Mouse (Mus musculus): ENCODE measurements at regions not wholly inside any gene's neighbourhood (a gene's known extent, or its start where the extent isn't known, plus 50 kb on each side); places are given as distances from the start of the nearest gene placed in this dataset.
A peak's percentile ranks its signal among the peaks of the same experiment; 100 is the strongest.

DNA sequence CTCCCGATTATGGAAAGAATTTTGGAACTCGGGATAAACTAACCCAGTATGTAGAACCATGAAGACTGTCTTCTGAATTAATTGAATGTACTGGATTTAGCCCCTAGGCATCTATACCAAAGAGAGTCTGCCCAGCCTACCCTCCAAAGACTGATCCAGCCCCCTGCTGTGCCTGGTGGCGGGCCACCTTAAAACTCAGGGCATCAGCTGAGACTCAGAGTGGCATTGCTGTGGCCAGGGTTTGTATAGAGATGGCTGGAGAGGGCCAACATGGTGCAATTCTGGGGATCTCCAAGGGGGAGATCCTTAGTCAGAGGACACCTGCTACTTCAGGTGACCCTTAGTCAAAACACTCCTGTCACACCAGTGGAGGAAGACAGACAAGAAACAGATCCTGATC, 58.6 kb upstream of the Ppara start:
- Histone ChIP-seq H3K4me1 (ENCODE audit: insufficient read depth, low read depth, low read length) (peaks cover 21% of the 10 kb centered on the region; the same call in 1 of the 2 replicates), H3K4me3 (ENCODE audit: low read depth, low read length) (no peak overlapping the region), H3K9me3 (ENCODE audit: low read length) (no peaks in the 10 kb centered on the region), H3K27me3 (replicated peaks; ENCODE audit: insufficient read depth, low read length) (no peaks in the 10 kb centered on the region), H3K36me3 (ENCODE audit: insufficient read depth, low read length) (no peaks in the 10 kb centered on the region), H3K9ac (replicated peaks; ENCODE audit: low read depth) (no peak overlapping the region), H3K27ac (ENCODE audit: low read length) (no peak overlapping the region), H3K4me2 (replicated peaks; ENCODE audit: low read depth, low read length) (no peak overlapping the region)
- 66% methylated on average over 3 of the region's 3 CpGs for WGBS
- no peak for TF ChIP-seq CTCF (IDR thresholded peaks at IDR 0.05)
- no peak for TF ChIP-seq EP300 (IDR thresholded peaks at IDR 0.05)
- DNase-seq (ENCODE audit: low spot score) (no peak), ATAC-seq (no peak)

DNA sequence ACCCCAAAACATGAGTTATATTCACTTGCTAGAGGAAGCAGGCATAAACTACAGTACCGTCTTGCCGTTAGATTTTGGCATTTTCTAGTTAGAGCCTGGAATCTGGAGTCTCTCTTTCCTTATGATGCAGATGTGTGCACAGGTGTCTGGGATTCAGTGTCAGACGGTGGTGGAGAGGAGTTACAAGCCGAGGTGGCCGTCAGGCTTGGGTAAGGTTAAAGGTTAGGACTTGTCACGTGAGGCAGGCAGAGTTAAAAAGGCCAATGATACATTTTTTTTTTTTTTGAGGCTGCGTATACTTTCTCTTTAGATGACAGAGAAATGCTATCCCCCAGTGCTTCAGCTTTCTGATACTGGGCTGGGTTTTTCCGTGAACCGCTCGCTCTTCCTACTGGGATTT, 57.9 kb upstream of the Ppara start:
- TF ChIP-seq CTCF (IDR thresholded peaks at IDR 0.05): no peak
- no peak for TF ChIP-seq EP300 (IDR thresholded peaks at IDR 0.05)
- no peaks in the 10 kb centered on the region for H3K27me3 ChIP-seq (replicated peaks; ENCODE audit: insufficient read depth, low read length)
- no peak for ATAC-seq
- H3K4me2 ChIP-seq (replicated peaks; ENCODE audit: low read depth, low read length): no peak overlapping the region
- DNase-seq (ENCODE audit: low spot score): no peak
- WGBS: 70% methylated on average over 10 of the region's 10 CpGs
- H3K27ac ChIP-seq (ENCODE audit: low read length): no peak overlapping the region
- H3K4me3 ChIP-seq (ENCODE audit: low read depth, low read length): no peak overlapping the region
- peaks cover 21% of the 10 kb centered on the region; the same call in 1 of the 2 replicates for H3K4me1 ChIP-seq (ENCODE audit: insufficient read depth, low read depth, low read length)
- no peaks in the 10 kb centered on the region for H3K36me3 ChIP-seq (ENCODE audit: insufficient read depth, low read length)
- no peak overlapping the region for H3K9ac ChIP-seq (replicated peaks; ENCODE audit: low read depth)
- no peaks in the 10 kb centered on the region for H3K9me3 ChIP-seq (ENCODE audit: low read length)

- H3K9me3 ChIP-seq (ENCODE audit: low read length): no peaks in the 10 kb centered on the region
- no peak overlapping the region for H3K27ac ChIP-seq (ENCODE audit: low read length)
- TF ChIP-seq EP300 (IDR thresholded peaks at IDR 0.05): no peak
- no peak for TF ChIP-seq CTCF (IDR thresholded peaks at IDR 0.05)
- no peak overlapping the region for H3K4me2 ChIP-seq (replicated peaks; ENCODE audit: low read depth, low read length)
- no peak for ATAC-seq
- no peaks in the 10 kb centered on the region for H3K36me3 ChIP-seq (ENCODE audit: insufficient read depth, low read length)
- no peak overlapping the region for H3K9ac ChIP-seq (replicated peaks; ENCODE audit: low read depth)
- no peaks in the 10 kb centered on the region for H3K27me3 ChIP-seq (replicated peaks; ENCODE audit: insufficient read depth, low read length)
- DNase-seq (ENCODE audit: low spot score): no peak
- 82% methylated on average over 6 of the region's 6 CpGs for WGBS
- H3K4me3 ChIP-seq (ENCODE audit: low read depth, low read length): no peak overlapping the region
- peaks cover 21% of the 10 kb centered on the region; the same call in 1 of the 2 replicates for H3K4me1 ChIP-seq (ENCODE audit: insufficient read depth, low read depth, low read length)
These were observed 57.4 kb upstream of the Ppara start for GRCm38 (mm10) chr15:85677381-85677780.

- no peaks in the 10 kb centered on the region for H3K27me3 ChIP-seq (replicated peaks; ENCODE audit: insufficient read depth, low read length)
- WGBS: 69% methylated on average over 10 of the region's 10 CpGs
- TF ChIP-seq CTCF (IDR thresholded peaks at IDR 0.05): no peak
- no peak for TF ChIP-seq EP300 (IDR thresholded peaks at IDR 0.05)
- no peaks in the 10 kb centered on the region for H3K36me3 ChIP-seq (ENCODE audit: insufficient read depth, low read length)
- H3K4me3 ChIP-seq (ENCODE audit: low read depth, low read length): no peak overlapping the region
- peak overlapping the region; percentile 26; the same call in 1 of the 2 replicates for H3K27ac ChIP-seq (ENCODE audit: low read length)
- peaks cover 21% of the 10 kb centered on the region; the same call in 1 of the 2 replicates for H3K4me1 ChIP-seq (ENCODE audit: insufficient read depth, low read depth, low read length)
- no peak for DNase-seq (ENCODE audit: low spot score)
- H3K4me2 ChIP-seq (replicated peaks; ENCODE audit: low read depth, low read length): no peak overlapping the region
- H3K9ac ChIP-seq (replicated peaks; ENCODE audit: low read depth): no peak overlapping the region
- ATAC-seq: 0 out of 2 replicates have a peak, but pooled peaks have one; percentile 18
- H3K9me3 ChIP-seq (ENCODE audit: low read length): no peaks in the 10 kb centered on the region
These were observed 56.9 kb upstream of the Ppara start for GRCm38 (mm10) chr15:85677855-85678254.

DNA sequence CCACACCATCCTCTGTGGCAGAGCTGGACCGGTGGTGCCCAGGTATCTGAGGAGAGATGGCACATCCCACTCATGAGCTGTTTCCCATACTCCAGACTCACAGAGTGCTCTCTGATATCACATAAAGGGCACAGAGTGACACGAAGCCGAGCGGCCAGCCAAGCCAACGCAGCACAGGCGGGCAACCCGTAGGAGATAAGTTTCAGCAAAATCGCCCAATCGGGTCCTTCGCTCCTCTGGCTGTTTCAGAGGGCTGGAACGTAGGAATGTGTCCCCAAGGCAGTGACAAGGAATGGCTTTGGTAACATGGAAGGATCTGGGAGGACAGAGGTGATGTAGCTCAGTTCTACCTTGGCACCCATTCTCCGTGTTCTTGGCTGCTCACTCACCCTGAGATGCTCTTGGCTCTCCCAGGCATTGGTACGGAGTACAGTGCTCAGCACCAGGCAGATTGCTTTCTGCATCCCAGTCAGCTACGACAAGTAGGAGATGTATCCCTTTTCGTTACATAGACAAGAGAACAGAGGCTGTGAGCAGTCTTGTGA, 56.4 kb upstream of the Ppara start:
- 79% methylated on average over 15 of the region's 15 CpGs for WGBS
- no peak overlapping the region for H3K4me2 ChIP-seq (replicated peaks; ENCODE audit: low read depth, low read length)
- H3K27ac ChIP-seq (ENCODE audit: low read length): peak overlapping the region; percentile 26; the same call in 1 of the 2 replicates
- H3K36me3 ChIP-seq (ENCODE audit: insufficient read depth, low read length): 0 out of 2 replicates have a peak, but pooled peaks cover 2% of the 10 kb centered on the region
- no peak for DNase-seq (ENCODE audit: low spot score)
- no peaks in the 10 kb centered on the region for H3K9me3 ChIP-seq (ENCODE audit: low read length)
- H3K4me1 ChIP-seq (ENCODE audit: insufficient read depth, low read depth, low read length): peaks cover 19% of the 10 kb centered on the region; the same call in 1 of the 2 replicates
- TF ChIP-seq CTCF (IDR thresholded peaks at IDR 0.05): no peak
- no peak for TF ChIP-seq EP300 (IDR thresholded peaks at IDR 0.05)
- no peaks in the 10 kb centered on the region for H3K27me3 ChIP-seq (replicated peaks; ENCODE audit: insufficient read depth, low read length)
- ATAC-seq: no peak
- H3K4me3 ChIP-seq (ENCODE audit: low read depth, low read length): no peak overlapping the region
- no peak overlapping the region for H3K9ac ChIP-seq (replicated peaks; ENCODE audit: low read depth)

- Histone ChIP-seq H3K27ac (ENCODE audit: low read length) (peak overlapping the region; percentile 64), H3K27me3 (replicated peaks; ENCODE audit: insufficient read depth, low read length) (no peaks in the 10 kb centered on the region), H3K4me2 (replicated peaks; ENCODE audit: low read depth, low read length) (0 out of 2 replicates have a peak overlapping the region, but pooled peaks have one; percentile 3), H3K4me1 (ENCODE audit: insufficient read depth, low read depth, low read length) (peaks cover 12% of the 10 kb centered on the region; the same call in 1 of the 2 replicates), H3K9me3 (ENCODE audit: low read length) (no peaks in the 10 kb centered on the region), H3K9ac (replicated peaks; ENCODE audit: low read depth) (no peak overlapping the region), H3K36me3 (ENCODE audit: insufficient read depth, low read length) (0 out of 2 replicates have a peak, but pooled peaks cover 7% of the 10 kb centered on the region), H3K4me3 (ENCODE audit: low read depth, low read length) (no peak overlapping the region)
- ATAC-seq (no peak), DNase-seq (ENCODE audit: low spot score) (no peak)
- TF ChIP-seq CTCF (IDR thresholded peaks at IDR 0.05) (no peak), EP300 (IDR thresholded peaks at IDR 0.05) (no peak)
- 62% methylated on average over 22 of the region's 24 CpGs for WGBS
These were observed 55.6 kb upstream of the Ppara start for GRCm38 (mm10) chr15:85678981-85679708.

Measured in lung, postnatal 0 days (tissue).